Mouse (Mus musculus): ENCODE measurements at regions not wholly inside any gene's neighbourhood (a gene's known extent, or its start where the extent isn't known, plus 50 kb on each side); places are given as distances from the start of the nearest gene placed in this dataset.

DNA sequence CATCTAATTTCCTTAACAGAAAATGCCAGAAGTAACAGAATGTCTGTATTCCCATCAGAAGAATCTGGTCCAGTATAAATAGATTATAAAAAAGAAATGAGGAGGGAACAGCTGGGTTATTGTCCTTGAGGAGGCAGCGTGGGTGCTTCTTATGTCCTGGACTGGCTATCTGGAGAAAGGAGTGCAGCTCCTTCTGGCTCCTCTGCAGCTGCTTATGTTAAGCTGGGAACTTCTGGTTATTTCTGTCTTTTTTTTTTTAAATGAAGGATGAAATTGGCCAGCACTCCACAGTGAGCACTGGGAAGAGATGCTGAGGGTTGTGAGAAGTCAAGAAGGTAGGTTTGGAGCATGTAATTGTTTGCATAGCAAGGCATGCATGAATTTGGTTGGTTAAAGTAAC lies 441.5 kb downstream of the Ebf1 start:
- DNase-seq, result no peak

DNA sequence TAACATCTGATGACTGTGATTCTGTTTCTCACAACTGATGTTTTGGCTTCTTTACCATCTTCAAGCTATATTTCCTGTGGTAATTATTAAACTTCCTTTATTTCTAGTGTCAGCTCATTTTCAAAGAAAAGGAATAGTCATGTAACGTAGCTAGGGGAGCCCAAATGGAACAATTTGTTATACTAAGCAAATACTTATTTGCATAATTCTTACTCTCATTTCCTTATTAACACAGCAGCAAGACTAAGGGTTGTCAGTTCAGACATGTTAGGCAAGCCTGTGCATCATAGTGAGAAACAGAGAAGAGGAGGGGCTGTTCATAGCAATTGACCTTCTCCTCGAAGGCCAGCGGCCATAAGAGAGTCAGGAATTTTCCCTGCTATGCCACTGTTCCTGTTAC lies 449.5 kb downstream of the Ebf1 start:
- DNase-seq, result no peak

DNA sequence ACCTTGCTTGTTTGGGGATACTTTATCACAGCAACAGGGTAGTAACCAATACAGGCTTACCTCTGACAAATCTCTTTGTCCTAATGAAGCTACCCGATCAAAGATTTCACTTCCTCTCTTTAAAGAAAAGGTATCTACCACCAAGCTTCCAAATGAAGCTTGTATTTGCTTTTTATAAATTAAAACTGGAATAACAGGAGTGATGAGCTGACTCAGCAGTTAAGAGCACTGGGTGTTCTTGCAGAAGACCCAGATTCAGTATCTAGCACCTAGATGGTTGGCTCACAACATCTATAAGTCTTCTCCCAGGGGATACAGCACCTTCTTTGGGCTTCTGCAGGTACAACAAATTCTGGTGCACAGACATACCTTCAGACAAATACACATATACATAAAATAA lies 453.2 kb downstream of the Ebf1 start:
- no peak for DNase-seq

DNA sequence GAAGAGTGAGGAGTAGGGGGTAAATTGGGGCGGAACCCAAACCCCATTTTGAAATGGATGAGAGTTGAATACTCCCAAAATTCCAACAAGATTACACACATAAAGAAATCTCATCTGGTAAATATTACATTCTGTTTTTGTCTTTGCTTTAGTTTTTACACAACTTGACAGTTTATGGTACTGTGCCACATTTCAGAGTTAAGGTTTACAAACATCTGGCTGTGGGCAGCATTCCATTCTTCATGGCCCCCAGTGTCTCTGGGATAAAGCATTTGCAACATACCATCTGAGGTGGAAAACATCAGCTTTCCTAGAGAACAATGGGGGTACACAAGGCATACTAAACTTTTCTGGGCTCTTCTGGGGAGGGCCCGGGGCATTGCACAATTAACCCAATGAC lies 454.1 kb downstream of the Ebf1 start:
- no peak for DNase-seq

DNA sequence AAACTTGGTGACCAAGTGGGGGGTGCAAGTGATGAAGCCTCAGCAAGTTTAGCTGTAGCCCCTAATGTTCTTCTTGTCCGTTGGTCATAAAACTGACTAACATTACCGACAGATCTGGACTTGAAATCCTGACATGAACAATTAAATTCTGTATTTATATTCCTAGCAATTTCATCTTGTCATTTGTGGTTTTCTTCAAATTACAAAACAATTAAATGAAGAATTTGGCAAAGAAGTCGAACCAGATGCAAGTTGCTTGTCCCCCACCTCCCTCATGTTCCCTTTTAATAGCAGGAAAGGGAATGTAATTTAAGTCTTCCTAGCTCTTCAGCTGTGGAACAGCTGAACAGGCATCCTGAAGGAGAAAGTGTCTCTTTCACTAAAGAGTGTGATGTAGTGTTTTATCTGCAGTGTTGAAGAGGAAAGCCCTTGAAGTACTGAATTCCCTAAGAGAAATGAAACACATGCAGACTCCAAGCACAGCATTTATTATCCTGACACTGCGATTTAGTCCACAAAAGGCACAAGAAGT lies 467.5 kb downstream of the Ebf1 start:
- DNase-seq, result no peak

DNA sequence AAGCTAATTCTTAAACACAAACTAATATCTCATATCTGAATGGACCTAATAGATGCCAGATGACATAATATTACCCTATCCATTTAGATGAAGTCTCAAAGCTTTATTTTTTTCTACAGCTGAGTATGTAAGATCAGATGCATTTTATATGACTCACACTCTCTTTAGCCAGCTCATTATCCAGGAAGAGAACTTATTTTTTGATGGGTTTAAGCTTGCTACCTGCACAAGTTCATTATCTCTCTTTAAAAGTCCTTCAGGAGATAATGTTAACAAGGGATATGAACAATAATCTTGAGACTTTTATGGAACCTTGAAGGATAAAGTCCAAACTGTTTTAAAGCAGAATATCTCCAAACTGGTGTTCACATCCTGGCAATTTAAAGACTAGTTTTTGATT lies 468.0 kb downstream of the Ebf1 start:
- no peak for DNase-seq

DNA sequence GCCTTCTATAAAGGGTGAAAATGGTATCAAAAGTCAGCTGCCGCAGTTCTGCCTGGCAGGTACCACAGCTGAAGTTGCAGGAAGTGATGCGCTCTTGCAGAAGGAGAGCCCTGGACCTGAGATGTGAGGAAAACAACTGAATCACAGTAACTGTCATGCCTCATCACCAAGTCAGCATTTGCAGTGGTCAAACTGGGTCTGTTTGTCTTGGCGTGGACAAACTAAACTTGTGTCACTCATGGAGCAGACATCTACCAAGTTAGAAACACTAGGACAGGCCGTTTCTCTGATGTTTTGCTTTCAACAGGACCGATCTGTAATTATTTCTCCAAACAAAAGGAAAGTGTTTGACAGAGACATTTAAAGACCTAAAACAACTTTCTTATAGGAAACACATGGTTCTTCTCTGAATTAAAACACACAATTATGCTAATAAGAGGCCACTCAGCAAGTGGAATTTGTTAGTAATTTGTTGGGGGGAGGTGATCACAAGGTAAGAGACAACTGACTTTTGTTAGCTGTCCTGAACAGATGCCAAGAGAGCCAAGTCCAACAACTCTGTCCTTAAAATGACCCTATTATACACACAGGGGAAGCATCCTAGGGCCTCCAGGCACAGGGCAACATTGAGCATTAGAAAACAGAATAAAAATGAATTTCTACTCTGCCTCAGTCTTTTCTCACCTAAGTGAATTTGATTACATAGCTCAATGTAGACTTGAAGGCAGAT lies 470.2 kb downstream of the Ebf1 start:
- peak; percentile 19 to 39 for DNase-seq

DNA sequence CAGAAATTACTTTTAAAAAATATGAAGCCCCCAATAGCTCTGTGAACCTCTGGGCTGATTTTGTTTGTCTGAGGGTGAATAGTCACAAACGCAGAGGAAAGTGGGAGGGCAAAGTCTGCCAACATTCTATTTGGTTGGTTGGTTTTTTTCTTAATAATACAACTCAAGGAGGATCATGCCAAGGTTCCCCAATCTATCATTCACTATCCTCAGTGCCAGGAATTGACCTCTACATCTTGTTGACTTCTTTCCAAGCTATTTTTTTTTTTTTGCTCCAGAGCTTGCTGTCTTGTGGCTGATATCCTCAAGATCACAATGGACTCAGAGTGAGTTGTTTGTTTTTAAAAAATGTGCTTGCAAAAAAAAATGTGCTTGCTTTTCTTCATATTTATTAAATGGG lies 471.2 kb downstream of the Ebf1 start:
- peak; percentile 6 to 22 for DNase-seq

DNA sequence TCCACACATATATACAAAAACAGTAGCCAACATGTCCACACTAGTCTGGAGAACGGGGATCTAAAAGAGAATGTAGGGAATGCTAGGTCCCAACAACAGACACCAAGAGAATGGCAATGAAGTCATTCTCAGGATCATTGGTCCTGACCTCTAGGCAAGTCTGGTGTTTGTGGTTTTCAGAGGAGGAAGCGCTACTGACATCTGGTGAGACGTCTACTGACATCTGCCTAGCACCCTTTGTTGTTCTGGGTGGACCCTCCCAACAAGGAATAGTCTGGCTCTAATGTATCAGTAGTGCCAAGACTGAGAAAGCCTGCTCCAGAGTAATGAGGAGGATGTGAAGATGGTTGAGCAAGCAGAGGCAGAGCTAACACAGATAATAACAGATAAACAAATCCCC lies 472.4 kb downstream of the Ebf1 start:
- DNase-seq, result no peak

DNA sequence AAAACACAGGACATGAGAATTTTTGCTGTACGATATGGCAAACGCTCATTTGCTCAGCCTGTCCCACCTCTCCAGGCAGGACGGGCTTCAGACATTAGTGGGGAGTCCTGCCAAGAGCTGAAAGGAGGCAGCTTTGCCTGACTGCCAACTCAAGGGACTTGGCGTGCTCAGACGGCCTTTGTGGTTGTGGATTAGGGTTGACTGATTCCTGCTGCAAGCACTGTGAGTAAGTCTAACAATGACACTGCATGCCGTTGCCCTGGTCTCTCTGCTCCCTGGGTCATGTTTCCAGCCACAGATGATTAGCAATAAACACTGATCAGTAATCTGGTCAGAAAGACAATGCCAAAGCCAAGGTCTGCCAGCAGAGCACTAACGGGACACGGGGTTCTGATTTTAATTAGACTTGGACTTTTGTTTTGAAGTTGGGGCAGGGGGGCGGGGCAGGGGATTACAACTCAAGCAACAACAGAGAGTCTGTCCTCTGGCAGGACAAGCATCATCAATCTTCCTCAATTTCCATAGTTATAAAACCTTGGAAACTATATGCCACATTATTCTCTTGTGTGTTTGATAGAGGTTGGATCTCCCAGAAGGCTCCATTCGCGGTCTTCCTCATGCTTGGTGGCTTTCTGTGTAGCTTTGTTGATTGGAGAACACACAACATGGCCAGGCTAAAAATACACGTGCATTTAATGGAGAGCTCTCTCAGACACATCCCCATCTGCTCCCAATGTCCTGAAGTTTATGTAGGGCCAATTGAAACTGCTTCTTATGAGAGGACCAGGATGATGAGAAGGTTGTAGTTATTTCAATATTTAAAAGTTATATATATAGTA lies 486.6 kb downstream of the Ebf1 start:
- DNase-seq, result peak in 1 of 2 experiments; percentile 3

DNA sequence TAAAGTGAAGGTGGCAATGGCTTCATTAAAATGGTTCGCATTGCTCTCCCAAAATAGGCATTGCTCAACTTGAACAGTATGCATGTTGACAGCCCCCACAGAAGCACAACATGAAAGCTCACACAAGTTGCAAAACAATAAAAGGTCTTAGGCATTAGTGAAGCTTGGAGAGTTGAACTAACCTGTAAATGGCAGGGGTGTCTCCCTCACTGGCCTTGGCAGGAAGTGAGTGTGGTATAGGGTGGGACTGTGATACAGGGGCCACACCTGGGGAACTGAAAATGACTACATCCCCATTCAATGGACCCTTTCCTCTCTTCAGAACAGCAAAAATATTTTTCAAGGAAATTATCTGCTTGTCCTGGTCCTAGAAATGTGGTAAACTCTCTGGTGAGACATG lies 499.6 kb downstream of the Ebf1 start:
- DNase-seq, result no peak

DNA sequence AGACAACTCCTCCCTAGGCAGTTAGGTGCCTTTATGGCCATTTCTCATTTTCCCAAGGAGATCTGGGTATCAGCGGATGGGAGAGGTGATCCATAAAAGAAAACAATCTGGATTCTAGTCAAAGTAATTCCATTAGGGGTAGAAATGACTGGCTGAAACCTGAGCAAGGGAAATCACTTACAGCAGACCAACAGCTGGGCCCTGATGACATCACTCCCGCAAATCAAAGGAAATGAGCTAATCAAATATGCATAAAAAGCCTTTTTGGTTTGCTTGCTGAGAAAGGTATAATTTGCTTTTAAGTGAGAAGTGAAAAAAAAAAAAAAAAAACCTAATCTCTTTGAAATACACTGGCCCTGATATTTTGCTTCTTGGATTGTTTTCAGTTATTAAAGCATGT lies 506.2 kb downstream of the Ebf1 start:
- DNase-seq, result no peak

DNA sequence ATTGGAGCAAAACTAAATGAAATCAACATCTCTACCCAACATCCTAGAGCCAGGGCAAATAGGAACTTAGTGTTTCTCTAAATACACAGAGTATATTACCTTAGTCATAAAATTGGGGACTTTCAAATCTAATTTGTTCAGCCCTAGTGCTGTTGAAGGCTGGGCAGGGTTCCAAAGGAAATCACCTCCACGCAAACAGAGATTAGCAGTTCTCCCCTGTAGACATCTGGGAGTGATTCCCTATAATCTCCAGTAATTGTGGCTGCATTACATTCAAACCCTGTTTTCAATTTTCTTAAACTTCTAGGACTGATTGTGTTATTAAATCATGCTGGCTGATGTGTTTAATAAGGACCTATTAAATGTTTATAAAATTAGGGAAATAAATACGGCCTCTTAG lies 519.7 kb downstream of the Ebf1 start:
- DNase-seq, result no peak

DNA sequence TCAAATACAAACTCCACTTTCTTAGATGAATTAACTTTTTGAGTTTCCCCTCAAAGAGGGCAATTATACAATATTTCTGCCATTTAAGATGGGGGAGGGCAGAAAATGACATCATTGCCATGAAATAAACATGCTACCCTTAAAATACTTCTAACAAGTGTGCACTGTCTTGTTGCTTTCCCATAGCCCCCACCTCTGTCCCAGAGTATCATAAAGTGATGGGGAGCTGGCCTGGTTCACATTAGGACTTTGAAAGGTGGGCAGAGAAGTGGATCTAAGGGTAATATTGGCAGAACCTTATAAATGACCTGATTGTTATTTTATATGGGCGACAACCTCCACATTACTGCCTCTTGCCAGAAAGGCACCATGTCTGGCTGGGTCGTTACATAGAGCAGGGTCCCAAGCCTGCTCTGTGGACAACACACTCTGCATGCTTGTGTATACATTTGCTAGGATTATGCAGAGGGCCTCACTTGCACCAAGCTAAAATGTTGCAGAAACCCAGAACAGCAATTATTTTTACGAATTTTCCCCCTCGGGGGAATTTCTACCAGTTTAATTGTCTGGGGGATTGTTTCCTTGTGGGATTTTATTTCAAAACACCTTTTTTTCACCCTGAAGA lies 521.3 kb downstream of the Ebf1 start:
- DNase-seq, result no peak

DNA sequence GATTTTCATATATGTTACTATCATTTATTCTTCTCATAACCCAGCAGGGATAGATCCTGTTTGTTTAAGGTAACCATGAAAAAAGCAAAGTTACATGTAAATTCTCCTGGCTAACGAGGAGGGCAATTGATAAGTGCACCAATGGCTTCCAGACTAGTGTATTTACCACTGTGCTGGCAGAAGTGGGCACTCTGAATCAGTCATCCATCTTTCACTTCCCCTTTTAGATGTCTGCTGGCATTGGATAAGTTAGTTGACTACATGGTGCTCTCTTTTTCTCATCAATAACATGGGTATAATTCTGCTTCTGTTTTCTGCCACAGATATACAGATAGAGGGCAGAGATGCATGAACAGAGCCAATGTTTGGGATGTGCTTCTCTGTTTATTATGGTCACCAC lies 523.4 kb downstream of the Ebf1 start:
- DNase-seq, result no peak

DNA sequence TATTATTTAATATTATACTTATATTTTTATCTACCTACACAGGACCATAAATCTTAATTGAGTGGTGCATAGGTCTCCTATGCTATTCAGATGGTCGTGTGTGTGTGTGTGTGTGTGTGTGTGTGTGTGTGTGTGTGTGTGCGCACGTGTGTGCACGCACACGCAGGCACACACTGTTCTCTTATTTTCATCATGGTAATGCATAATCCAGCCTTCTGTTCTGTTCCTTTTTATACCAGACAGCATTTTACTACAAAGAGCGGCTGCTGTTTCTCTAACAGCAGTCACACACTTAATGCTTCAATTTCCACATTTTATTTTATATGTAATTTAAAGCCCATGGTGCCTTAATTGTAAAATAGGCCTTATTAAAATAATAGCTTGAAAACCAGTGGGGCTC lies 537.0 kb downstream of the Ebf1 start:
- DNase-seq, result no peak

DNA sequence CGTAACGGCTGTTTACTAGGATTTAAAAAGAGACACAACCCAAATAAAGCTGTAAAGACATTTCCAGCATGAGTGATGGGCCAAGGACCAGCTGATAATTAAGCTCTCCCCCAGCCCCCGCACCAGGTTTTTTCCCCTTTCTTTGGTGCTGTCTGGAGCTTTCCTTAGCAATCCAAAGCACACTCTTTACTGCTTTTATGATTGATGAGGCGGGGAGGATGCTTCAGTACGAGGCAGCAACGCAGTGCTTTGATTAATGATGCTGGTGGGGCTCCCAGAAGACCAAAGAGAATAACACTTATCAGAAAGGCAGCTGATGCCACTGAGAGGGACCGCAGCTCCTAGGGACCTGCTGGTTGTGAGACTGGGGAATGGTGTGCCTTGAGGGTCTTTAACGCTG lies 537.4 kb downstream of the Ebf1 start:
- DNase-seq, result no peak

DNA sequence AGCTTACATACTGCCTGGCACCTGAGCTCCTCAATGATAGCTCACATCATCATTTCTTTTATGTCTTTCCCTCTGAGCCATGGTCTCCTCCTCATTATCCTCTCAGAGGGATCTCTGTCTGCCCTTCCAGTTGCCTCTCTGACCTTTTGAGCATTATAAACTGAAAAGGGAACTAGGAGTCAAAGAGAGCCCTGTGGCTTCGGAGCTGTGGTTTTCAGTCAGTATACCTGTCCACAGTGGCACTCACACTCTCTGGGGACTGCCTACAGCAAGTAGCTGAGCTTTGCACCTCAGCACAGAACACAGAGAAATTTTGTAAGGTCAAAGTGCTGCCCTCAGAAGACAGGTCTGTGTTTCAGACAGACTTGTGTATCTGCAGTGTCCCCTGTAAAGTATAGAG lies 538.7 kb downstream of the Ebf1 start:
- no peak for DNase-seq

DNA sequence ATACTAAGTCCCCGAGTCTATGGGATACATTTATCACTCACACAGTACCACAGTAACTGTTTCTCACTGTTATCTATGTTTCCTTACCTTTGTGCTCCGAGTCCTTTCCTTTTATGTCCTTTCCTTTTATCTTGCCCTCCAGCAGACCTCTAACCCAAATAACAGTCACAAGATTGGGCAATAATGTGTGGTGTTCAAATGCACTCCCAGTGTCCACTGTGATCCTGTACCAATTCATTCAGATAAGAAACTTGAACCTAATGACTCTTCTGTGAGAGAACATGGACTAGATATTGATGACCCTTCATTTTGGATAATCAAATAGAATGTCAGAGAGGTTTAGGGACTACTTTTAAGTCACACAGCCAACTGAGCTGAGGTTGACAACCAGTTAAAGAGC lies 541.2 kb downstream of the Ebf1 start:
- no peak for DNase-seq

DNA sequence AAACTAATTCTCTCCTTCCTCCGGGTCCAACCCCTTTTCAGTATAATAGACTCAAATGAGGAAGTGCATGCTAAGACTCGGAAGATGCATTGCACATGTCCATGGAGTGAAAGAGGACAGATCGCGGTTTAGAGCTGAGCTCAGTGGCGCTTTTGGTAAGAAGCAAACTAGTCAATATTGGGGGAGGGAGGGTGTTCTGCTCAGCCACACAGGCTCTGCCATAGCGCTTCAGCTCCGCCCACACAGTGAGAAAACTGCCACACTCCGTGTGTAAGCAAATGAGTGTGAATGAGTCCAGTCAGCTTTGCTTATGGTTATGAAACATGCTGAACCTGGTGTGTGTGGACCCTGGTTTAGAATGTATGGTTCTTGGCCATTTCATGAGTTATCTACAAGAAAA lies 543.8 kb downstream of the Ebf1 start:
- DNase-seq, result no peak

DNA sequence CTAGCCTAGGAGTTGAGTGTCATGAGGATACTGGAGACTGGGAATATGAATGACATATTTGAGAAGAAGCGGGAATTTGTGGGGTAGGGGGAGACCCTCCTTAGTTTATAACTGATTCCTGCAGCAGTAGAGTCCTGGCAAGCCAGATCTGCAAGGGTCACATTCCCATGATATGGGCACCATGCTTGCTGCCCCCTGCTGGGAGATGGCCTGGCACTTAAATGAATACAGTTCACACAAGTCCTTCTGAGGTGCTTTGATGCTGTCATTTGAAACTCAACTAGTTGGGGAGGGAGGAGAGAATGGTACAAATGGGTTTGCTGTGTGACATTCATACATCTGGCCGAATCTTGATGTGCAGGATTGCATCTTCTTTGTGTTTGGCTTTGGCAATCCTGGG lies 556.4 kb downstream of the Ebf1 start:
- no peak for DNase-seq

DNA sequence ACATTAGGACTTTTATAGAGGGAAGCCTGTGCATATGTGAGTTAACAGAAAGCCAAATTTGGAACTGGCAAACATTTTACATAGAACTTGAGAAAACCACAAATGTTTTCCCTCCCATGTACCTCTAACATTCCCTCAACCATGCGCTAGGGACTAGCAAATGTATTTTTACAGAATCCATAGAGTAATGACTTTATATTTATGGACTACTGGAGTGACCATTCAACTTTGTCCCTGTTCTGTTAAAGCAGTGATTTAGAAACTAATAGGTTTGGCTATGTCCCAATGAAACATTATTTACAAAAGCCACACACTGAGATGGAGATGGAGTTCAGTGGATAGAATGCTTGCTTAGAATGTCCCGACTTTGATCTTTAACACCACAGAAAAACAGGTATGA lies 557.0 kb downstream of the Ebf1 start:
- no peak for DNase-seq

DNA sequence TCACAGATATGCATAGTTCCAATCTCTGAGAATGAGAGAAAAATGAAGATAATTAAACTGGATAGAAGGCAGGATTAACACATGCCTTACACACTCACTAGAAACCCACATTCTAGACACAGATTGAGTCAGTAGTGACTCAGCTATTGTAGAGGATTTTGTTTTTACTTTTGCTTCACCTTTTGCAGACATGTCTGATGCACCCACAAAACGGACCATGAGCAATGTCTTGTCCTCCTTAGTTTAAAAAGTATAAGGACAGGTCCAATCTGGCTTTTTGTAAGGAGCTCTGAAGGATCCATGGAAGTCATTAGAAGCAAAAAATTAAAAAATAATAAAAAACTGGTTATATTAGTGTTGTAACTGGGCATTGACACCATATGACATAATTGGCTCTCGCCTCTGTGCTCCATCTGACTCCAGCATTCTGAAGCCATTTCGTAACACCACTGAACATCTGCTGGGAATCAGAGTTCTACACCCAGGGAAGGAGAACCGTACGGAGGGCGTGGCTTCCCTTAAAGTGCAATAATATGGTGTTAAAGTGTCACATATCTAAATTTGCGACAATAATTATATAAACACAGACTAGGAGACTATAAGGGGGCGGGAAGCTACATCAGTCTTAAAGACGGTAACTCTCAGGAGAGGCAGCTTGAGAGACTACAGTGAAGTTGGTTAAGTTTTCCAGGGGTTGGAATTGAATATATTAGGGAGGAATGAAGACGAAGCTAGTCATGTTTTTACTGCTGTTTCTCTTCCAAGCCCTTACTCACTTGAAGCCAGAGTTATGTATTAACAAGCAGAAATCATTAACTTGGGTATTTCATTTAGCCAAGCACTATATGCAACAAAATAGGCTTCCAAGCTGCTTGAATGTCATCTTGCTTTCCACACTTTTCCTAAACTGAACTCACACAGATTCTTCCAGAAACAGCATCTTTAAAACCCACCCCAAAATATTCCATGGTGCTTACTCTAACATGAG lies 558.0 kb downstream of the Ebf1 start:
- DNase-seq, result peak; percentile 25 to 56

All from kidney, adult 8-10 months (tissue).